Mouse (Mus musculus) limb, embryonic 14.5 days (tissue): ENCODE measurements around the gene Pgap1. TPM values are rescaled to one million over a fixed set of nuclear protein-coding genes. Genes with fewer than 3 reads are reported as not detected.

Source experiments
- ATAC-seq: fragments of 200-750 bp; cut with Nextera tagmentation; 2 replicates; pipeline ENCODE4 v1.8.0; 2017; ENCODE audit warnings: low read depth, moderate number of reproducible peaks, moderate TSS enrichment; ENCODE audit not compliant: low FRiP score
- DNase-seq: peaks from one replicate; pipeline ENCODE4 v3.0.0-alpha.2; 2015; ENCODE audit warnings: low spot score
- H3K27ac ChIP-seq: fragments of 300-500 bp; sonication (generic); replicated peaks from 2 replicates; pipeline ENCODE4 v1.5.1; 2014; ENCODE audit warnings: low read depth, mild to moderate bottlenecking, low read length, moderate library complexity, mixed read lengths
- H3K27me3 ChIP-seq: fragments of 300-500 bp; sonication (generic); 2 replicates; pipeline ENCODE4 v1.6.1; 2014; ENCODE audit warnings: low read length, mixed read lengths; ENCODE audit not compliant: control insufficient read depth, insufficient read depth
- H3K36me3 ChIP-seq: fragments of 300-500 bp; sonication (generic); 2 replicates; pipeline ENCODE4 v1.6.1; 2014; ENCODE audit warnings: mild to moderate bottlenecking, low read length, moderate library complexity, mixed read lengths; ENCODE audit not compliant: control insufficient read depth, insufficient read depth
- H3K4me1 ChIP-seq: fragments of 300-500 bp; sonication (generic); 2 replicates; pipeline ENCODE4 v1.6.1; 2014; ENCODE audit warnings: antibody characterized with exemption, low read length, mixed read lengths; ENCODE audit not compliant: control insufficient read depth, insufficient read depth
- H3K4me2 ChIP-seq: fragments of 300-500 bp; sonication (generic); replicated peaks from 2 replicates; pipeline ENCODE4 v1.6.1; 2014; ENCODE audit warnings: low read depth, mild to moderate bottlenecking, low read length, moderate library complexity; ENCODE audit not compliant: severe bottlenecking
- H3K4me3 ChIP-seq: fragments of 300-500 bp; sonication (generic); replicated peaks from 2 replicates; pipeline ENCODE4 v1.5.1; 2014; ENCODE audit warnings: low read length
- H3K9ac ChIP-seq: fragments of 300-500 bp; sonication (generic); 2 replicates; pipeline ENCODE4 v1.6.1; 2014; ENCODE audit warnings: mild to moderate bottlenecking, low read depth, low read length, moderate library complexity; ENCODE audit not compliant: severe bottlenecking
- H3K9me3 ChIP-seq: fragments of 300-500 bp; sonication (generic); 2 replicates; pipeline ENCODE4 v1.6.1; 2016; ENCODE audit warnings: low read length; ENCODE audit not compliant: control insufficient read depth
- POLR2A ChIP-seq: fragments of 200-500 bp; IDR thresholded peaks from 2 replicates; pipeline ENCODE4 v1.8.0; 2012; ENCODE audit warnings: inconsistent platforms, mild to moderate bottlenecking, moderate library complexity, borderline replicate concordance; ENCODE audit not compliant: insufficient read depth, insufficient read length; ENCODE audit errors: extremely low read depth
- WGBS: fragments of 180-500 bp; shearing (Covaris S2); extraction: QIAGEN DNeasy Blood & Tissue Kit; methylation state at CpG from one replicate; pipeline ENCODE4 v1.1.7; 2014; 5-methylcytosine and 5-hydroxymethylcytosine counted together
- polyA plus RNA-seq, 2 experiments: library from polyadenylated mRNA; depleted of rRNA in 1 of 2; stranded (reverse) in 1 of 2; unstranded in 1 of 2; fragments of >200 nt; fragmentation: Nextera tagmentation in 1 of 2; extraction: Ambion mirVana in 1 of 2; gene quantifications; 2 replicates each; pipeline versions ENCODE4 v1.2.1 to v1.2.3; 2012 to 2014

Gene Pgap1
- polyA plus RNA-seq, 2 experiments, result 3.3 to 6.4 TPM

DNA sequence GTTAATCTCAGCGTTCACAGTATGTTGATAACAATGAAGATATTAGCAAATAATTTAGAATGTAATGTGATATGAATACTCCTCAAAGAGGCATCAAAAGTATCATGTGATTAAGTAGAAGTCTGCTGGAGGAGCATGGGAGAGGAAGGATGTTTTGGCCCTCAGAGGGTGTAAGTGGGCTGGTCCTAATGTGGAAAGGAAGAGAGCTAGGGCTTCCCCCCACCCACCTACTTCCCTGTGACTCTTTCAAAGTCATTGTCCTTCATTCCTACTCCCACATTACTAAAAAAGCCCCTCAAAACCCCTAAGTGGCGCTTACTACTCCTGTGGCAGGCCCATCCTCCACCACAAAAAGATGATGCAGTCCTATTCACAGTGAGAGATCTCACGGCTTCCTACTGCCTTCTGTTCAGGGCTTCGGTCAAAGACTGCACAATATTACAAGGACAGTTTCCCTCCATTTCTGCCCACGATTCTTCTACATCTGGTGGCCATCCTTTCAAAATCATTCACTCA, 37.4 kb downstream of the Pgap1 start:
- Histone ChIP-seq H3K4me1 (no peaks in the 10 kb centered on the region), H3K9me3 (no peaks in the 10 kb centered on the region), H3K27me3 (no peaks in the 10 kb centered on the region), H3K9ac (no peak overlapping the region), H3K27ac (no peak overlapping the region), H3K4me3 (no peak overlapping the region), H3K4me2 (no peak overlapping the region), H3K36me3 (0 out of 2 replicates have a peak, but pooled peaks cover 3% of the 10 kb centered on the region)
- ATAC-seq, result no peak
- no peak for TF ChIP-seq POLR2A
- WGBS, result 88% methylated on average over 5 of the region's 5 CpGs
- no peak for DNase-seq

DNA sequence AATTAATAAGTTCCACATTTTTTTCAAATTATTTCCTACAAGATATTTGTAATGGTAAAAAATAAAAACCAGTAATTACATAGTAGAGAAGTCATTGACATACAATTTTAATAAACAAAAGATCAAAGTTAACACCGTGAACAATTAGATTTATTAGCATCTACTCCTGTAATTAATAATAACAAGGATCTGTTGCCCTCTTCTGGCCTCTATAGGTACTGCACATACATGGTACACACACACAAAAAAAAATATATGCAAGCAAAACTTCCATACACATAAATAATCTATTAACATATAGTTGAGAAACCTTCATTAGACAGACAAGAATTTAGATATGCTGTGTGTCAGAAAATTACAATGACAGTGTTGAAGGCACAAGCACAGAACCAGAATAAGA, 43.6 kb downstream of the Pgap1 start:
- Histone ChIP-seq H3K4me3 (no peak overlapping the region), H3K9me3 (no peaks in the 10 kb centered on the region), H3K36me3 (no peaks in the 10 kb centered on the region), H3K4me2 (no peak overlapping the region), H3K27ac (no peak overlapping the region), H3K4me1 (no peaks in the 10 kb centered on the region), H3K9ac (no peak overlapping the region), H3K27me3 (no peaks in the 10 kb centered on the region)
- TF ChIP-seq POLR2A, result no peak
- ATAC-seq (no peak), DNase-seq (no peak)
- 77% methylated on average over 1 of the region's 1 CpGs for WGBS

GRCm38 (mm10) chr1:54498496-54498895, 59.0 kb downstream of the Pgap1 start:
- Histone ChIP-seq H3K4me3 (no peak overlapping the region), H3K27me3 (no peaks in the 10 kb centered on the region), H3K9me3 (no peaks in the 10 kb centered on the region), H3K36me3 (no peaks in the 10 kb centered on the region), H3K4me2 (no peak overlapping the region), H3K9ac (no peak overlapping the region), H3K4me1 (no peaks in the 10 kb centered on the region), H3K27ac (no peak overlapping the region)
- 90% methylated on average over 2 of the region's 2 CpGs for WGBS
- no peak for TF ChIP-seq POLR2A
- no peak for ATAC-seq
- DNase-seq, result no peak

- WGBS, result 93% methylated on average over 1 of the region's 1 CpGs
- Histone ChIP-seq H3K4me2 (no peak overlapping the region), H3K9me3 (no peaks in the 10 kb centered on the region), H3K9ac (no peak overlapping the region), H3K4me3 (no peak overlapping the region), H3K27me3 (no peaks in the 10 kb centered on the region), H3K4me1 (no peaks in the 10 kb centered on the region), H3K36me3 (peaks cover 7% of the 10 kb centered on the region; the same call in 1 of the 2 replicates), H3K27ac (no peak overlapping the region)
- no peak for TF ChIP-seq POLR2A
- no peak for DNase-seq
- ATAC-seq, result no peak
These were observed 61.2 kb downstream of the Pgap1 start for GRCm38 (mm10) chr1:54496254-54496653.

DNA sequence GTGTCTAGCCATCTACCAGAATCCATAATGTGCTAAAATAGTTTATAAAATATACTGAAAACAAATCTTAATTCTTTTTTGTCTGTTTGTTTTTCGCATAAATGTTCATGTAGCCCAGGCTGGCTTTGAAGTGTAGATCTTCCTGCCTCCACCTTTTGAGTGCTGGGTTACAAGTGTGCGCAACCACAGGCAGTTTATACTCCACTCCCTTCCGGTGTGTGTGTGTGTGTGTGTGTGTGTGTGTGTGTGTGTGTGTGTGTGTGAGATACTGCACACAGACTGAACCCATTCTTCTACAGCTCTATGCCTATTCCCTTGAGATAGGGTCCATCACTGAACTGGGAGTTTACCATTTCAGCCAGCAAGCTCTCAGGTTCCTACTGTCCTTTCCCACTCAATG, 64.0 kb downstream of the Pgap1 start:
- Histone ChIP-seq H3K9me3 (no peaks in the 10 kb centered on the region), H3K27me3 (no peaks in the 10 kb centered on the region), H3K27ac (no peak overlapping the region), H3K4me1 (no peaks in the 10 kb centered on the region), H3K36me3 (peaks cover 7% of the 10 kb centered on the region; the same call in 1 of the 2 replicates), H3K9ac (no peak overlapping the region), H3K4me3 (no peak overlapping the region), H3K4me2 (no peak overlapping the region)
- TF ChIP-seq POLR2A, result no peak
- no peak for DNase-seq
- WGBS, result 95% methylated on average over 3 of the region's 3 CpGs
- no peak for ATAC-seq

DNA sequence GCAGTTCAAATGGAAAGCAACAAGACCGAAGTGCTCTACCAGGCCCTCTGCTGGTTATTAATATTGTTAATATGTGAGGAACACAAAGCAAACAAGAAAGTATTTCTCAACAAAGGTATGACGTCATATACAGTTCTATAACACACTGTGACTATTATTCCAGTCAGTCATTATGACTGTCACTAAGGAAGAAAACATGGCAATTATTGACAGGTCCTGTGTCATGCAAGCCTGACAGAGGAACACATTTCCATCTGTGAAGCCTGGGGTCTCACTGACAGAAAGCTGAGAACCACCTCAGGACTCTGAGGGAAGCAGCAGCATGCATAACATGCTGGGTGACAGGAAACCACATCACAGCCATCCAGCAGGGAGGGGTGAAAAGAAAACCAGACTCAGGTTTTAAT, 65.0 kb downstream of the Pgap1 start:
- Histone ChIP-seq H3K4me1 (no peaks in the 10 kb centered on the region), H3K27me3 (no peaks in the 10 kb centered on the region), H3K9ac (no peak overlapping the region), H3K4me2 (no peak overlapping the region), H3K9me3 (no peaks in the 10 kb centered on the region), H3K36me3 (peaks cover 7% of the 10 kb centered on the region; the same call in 1 of the 2 replicates), H3K4me3 (no peak overlapping the region), H3K27ac (no peak overlapping the region)
- ATAC-seq (no peak), DNase-seq (no peak)
- WGBS, result 86% methylated on average over 2 of the region's 2 CpGs
- no peak for TF ChIP-seq POLR2A
